Mouse (Mus musculus) CH12.LX (cell line): ENCODE measurements around the gene Pde4d.

ENCODE experiments used
- CTCF ChIP-seq, 2 experiments: IDR thresholded peaks in 1 of 2; conservative IDR thresholded peaks in 1 of 2; 2 replicates each; pipeline ENCODE4 v1.5.1; 2011 to 2012; ENCODE audit warnings: low read depth in 2 of 2, low read length in 2 of 2, improper control_type of control experiment in 1 of 2, inconsistent platforms in 1 of 2, mild to moderate bottlenecking in 1 of 2, moderate library complexity in 1 of 2
- EP300 ChIP-seq: IDR thresholded peaks from 2 replicates; pipeline ENCODE4 v1.6.1; 2011; ENCODE audit warnings: low read length, improper control_type of control experiment
- IRF4 ChIP-seq: IDR thresholded peaks from 2 replicates; pipeline ENCODE4 v1.6.1; 2014; ENCODE audit warnings: low read depth, mild to moderate bottlenecking, inconsistent platforms, low read length, improper control_type of control experiment
- KAT2A ChIP-seq: IDR thresholded peaks from 2 replicates; pipeline ENCODE4 v1.6.1; 2012; ENCODE audit warnings: low read length, improper control_type of control experiment, inconsistent platforms; ENCODE audit not compliant: insufficient replicate concordance
- MAFK ChIP-seq: IDR thresholded peaks from 2 replicates; pipeline ENCODE4 v1.6.1; 2011; ENCODE audit warnings: low read length, improper control_type of control experiment; ENCODE audit not compliant: insufficient replicate concordance
- MAX ChIP-seq: IDR thresholded peaks from 2 replicates; pipeline ENCODE4 v1.6.1; 2011; ENCODE audit warnings: low read length, improper control_type of control experiment
- MXI1 ChIP-seq: IDR thresholded peaks from 2 replicates; pipeline ENCODE4 v1.6.1; 2011; ENCODE audit warnings: mild to moderate bottlenecking, low read depth, low read length, improper control_type of control experiment
- POLR2A ChIP-seq: IDR thresholded peaks from 2 replicates; pipeline ENCODE4 v1.6.1; 2011; ENCODE audit warnings: low read depth, mild to moderate bottlenecking, improper control_type of control experiment, low read length
- USF1 ChIP-seq: IDR thresholded peaks from 2 replicates; pipeline ENCODE4 v1.6.1; 2014; ENCODE audit warnings: low read depth, mild to moderate bottlenecking, inconsistent platforms, low read length, improper control_type of control experiment
- ZC3H11A ChIP-seq: IDR thresholded peaks from 2 replicates; pipeline ENCODE4 v1.6.1; 2012; ENCODE audit warnings: low read depth, mild to moderate bottlenecking, inconsistent platforms, low read length, improper control_type of control experiment
- ZNF384 ChIP-seq: IDR thresholded peaks from 2 replicates; pipeline ENCODE4 v1.6.1; 2012; ENCODE audit warnings: low read depth, low read length, improper control_type of control experiment, inconsistent platforms

DNA sequence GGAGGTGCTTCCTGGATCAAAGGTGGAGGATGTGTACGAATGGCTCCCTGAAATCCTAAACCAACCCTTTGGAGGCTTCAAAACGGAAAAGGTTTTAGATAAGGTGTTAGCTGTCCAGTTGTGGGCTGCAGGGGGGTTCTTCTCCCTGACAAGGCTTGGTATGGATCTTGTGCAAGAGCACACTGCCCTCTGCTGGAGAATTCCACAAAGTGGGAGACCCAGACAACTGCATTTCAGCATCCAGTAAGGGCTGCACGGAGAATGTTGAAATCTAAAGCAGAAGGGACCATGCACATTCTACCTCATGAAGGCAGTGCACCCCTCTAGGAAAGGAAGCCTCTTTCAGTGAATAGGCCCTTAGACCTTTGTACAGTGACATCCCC, 1160.0 kb downstream of the Pde4d start:
- TF ChIP-seq CTCF (conservative IDR thresholded peaks at IDR 0.05 in 1 of 2, IDR thresholded peaks at IDR 0.05 in 1 of 2; ENCODE audit: low read depth in 2 of 2, low read length in 2 of 2) (no peak), POLR2A (no peak), IRF4 (no peak), ZC3H11A (no peak), KAT2A (no peak), MAFK (no peak), USF1 (no peak), ZNF384 (no peak), MAX (no peak), MXI1 (no peak), EP300 (no peak)
